Mouse (Mus musculus): Measurements from ENCODE around the gene Stpg3.
A peak's percentile ranks its signal among the peaks of the same experiment; 100 is the strongest.

DNA sequence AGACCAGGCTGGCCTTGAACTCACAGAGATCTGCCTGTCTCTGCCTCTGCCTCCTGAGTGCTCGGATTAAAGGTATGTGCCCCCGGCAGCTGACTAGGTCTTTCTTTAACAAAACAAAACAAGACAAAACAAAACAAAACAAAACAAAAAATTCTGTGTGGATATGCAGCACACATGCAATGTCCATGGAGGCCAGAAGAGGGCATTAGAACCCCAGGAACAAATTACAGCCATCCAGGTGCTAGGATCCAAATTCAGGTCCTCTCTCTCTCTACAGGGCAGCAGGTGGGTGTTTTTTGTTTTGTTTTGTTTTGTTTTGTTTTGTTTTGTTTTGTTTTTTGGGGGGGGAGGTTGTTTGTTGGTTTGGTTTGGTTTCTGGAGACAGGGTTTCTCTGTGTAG lies 44.5 kb upstream of the Stpg3 start:
- TF ChIP-seq POLR2A (IDR thresholded peaks at IDR 0.05; ENCODE audit: borderline replicate concordance, extremely low read depth, insufficient read depth, insufficient read length, poor library complexity, severe bottlenecking): no peak
- peak; percentile 39; the same call in 1 of the 2 replicates for TF ChIP-seq CTCF (IDR thresholded peaks at IDR 0.05; ENCODE audit: borderline replicate concordance, extremely low read depth, insufficient read depth, insufficient read length)
